Mouse (Mus musculus) spleen, adult 2 months (tissue): ENCODE results near the gene Cdhr4.

Source experiments
- CTCF ChIP-seq: fragments of 200-500 bp; IDR thresholded peaks from 2 replicates; pipeline ENCODE4 v1.5.1; 2011; ENCODE audit warnings: mild to moderate bottlenecking, inconsistent platforms; ENCODE audit not compliant: insufficient read depth, insufficient read length, insufficient replicate concordance; ENCODE audit errors: extremely low read depth
- POLR2A ChIP-seq: fragments of 200-500 bp; IDR thresholded peaks from 2 replicates; pipeline ENCODE4 v1.6.1; 2011; ENCODE audit warnings: low read depth, low read length, inconsistent platforms

DNA sequence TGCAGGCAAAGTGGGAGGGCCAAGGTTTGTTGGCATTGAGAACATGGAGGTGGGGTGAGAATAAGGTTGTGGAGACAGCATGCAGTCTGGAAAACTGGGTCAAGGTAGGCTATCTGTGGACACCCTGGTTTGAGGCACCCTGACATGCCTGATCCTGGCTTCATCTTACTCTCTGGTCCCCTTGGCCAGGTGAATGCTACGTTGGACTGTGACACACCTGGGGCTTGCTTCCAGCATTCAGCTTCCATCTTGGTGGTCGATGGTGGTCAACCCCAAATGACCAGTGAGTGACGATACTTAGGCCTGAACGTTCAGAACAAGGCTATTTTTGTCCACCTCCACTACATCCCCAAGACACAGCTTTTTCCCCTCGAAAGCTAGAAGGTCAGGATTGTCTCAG is 3.8 kb downstream of the Cdhr4 start, which contains the start of gene Gm20662:
- no peak for TF ChIP-seq CTCF
- TF ChIP-seq POLR2A, result no peak
